ENCODE assay signal across 11 mouse cellular contexts in the genomic region with DNA sequence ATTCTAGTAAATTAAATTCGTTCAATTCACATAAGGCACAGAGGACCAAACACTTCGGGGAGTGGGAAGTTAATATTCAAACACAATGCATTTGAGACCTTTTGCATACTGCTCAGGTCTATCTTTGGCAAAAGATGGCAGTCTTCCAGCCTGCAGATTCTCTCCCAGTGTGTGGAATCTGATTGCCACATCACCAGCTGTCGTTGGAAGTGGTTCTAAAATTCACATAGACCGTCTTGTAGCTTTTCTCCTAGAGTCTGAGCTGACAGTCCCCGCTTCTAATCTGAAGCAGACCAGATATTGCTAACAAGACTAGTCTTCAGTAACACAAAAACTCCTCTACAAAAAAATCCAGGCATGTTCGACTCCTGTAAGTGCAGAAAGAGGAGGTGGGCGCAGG.
DNase-seq lines count a peak whose midpoint lies in the region; ATAC-seq lines count a peak whose summit lies in the region.
"Had no signal": no experiment of that assay in that cellular context is flagged by ENCODE, and none has a peak within 500 bp of the region (broad histone marks: within the 10 kb centered on the region; RNA-seq: fewer than 3 reads in every experiment).

No protein-coding gene starts in this region.

- no peak for ATAC-seq in midbrain, embryonic 14.5 days (ENCODE audit: low FRiP score, low TSS enrichment)
- no peak for ATAC-seq in midbrain, embryonic 11.5 days (ENCODE audit: low FRiP score)
- ATAC-seq in forebrain, embryonic 15.5 days (replicated peaks) = peak; percentile 56
- no peak for ATAC-seq in kidney, embryonic 14.5 days (ENCODE audit: low FRiP score, low TSS enrichment)

- no peaks in the 10 kb centered on the region for H3K36me3 ChIP-seq in midbrain, embryonic 14.5 days (ENCODE audit: control insufficient read depth, insufficient read depth, low read length)
- no peaks in the 10 kb centered on the region for H3K36me3 ChIP-seq in midbrain, embryonic 11.5 days (ENCODE audit: control insufficient read depth, insufficient read depth, low read length)
- no peaks in the 10 kb centered on the region for H3K36me3 ChIP-seq in forebrain, embryonic 15.5 days
- no peaks in the 10 kb centered on the region for H3K36me3 ChIP-seq in kidney, embryonic 14.5 days (ENCODE audit: control insufficient read depth, insufficient read depth, low read length)
- H3K36me3 ChIP-seq: G1E; liver, embryonic 13.5 days had no signal

- H3K9me3 ChIP-seq in midbrain, embryonic 14.5 days (ENCODE audit: control insufficient read depth, low read length) = peaks cover 5% of the 10 kb centered on the region; the same call in 1 of the 2 replicates
- no peaks in the 10 kb centered on the region; the same call in 1 of the 2 replicates for H3K9me3 ChIP-seq in midbrain, embryonic 11.5 days (ENCODE audit: control insufficient read depth, low read length)
- no peaks in the 10 kb centered on the region for H3K9me3 ChIP-seq in forebrain, embryonic 15.5 days
- no peaks in the 10 kb centered on the region for H3K9me3 ChIP-seq in kidney, embryonic 14.5 days (ENCODE audit: control insufficient read depth, low read length)
- H3K9me3 ChIP-seq: liver, embryonic 13.5 days had no signal

- H3K9ac ChIP-seq in midbrain, embryonic 14.5 days (replicated peaks; ENCODE audit: low read length) = no peak overlapping the region
- H3K9ac ChIP-seq in midbrain, embryonic 11.5 days (ENCODE audit: low read length) = no peak overlapping the region
- H3K9ac ChIP-seq in forebrain, embryonic 15.5 days (replicated peaks) = no peak overlapping the region
- no peak overlapping the region for H3K9ac ChIP-seq in kidney, embryonic 14.5 days (ENCODE audit: low read depth, low read length)
- H3K9ac ChIP-seq: liver, embryonic 13.5 days had no signal

- no peak overlapping the region for H3K4me2 ChIP-seq in midbrain, embryonic 14.5 days (ENCODE audit: low read length)
- no peak overlapping the region for H3K4me2 ChIP-seq in midbrain, embryonic 11.5 days
- H3K4me2 ChIP-seq in forebrain, embryonic 15.5 days (replicated peaks) = no peak overlapping the region
- no peak overlapping the region for H3K4me2 ChIP-seq in kidney, embryonic 14.5 days (replicated peaks; ENCODE audit: low read depth, low read length)
- H3K4me2 ChIP-seq: liver, embryonic 13.5 days had no signal

- peak; percentile 48 for DNase-seq in midbrain, embryonic 14.5 days
- DNase-seq in midbrain, embryonic 11.5 days (ENCODE audit: low spot score, missing footprints) = no peak
- DNase-seq in left cerebral cortex, adult 9 months (ENCODE audit: low spot score in 2 of 2) = peak; percentile 25 to 81
- peak; percentile 80 to 86 for DNase-seq in right cerebral cortex, postnatal 10 days (ENCODE audit: low spot score in 2 of 2)
- DNase-seq in adrenal gland, adult 2 months = no peak
- no peak for DNase-seq in kidney, adult 9 months
- DNase-seq: liver, embryonic 13.5 days; thymus, postnatal 14 days had no signal

- H3K27me3 ChIP-seq in midbrain, embryonic 14.5 days (ENCODE audit: control insufficient read depth, insufficient read depth, low read length) = peaks cover 26% of the 10 kb centered on the region
- peaks cover 15% of the 10 kb centered on the region; the same call in 1 of the 2 replicates for H3K27me3 ChIP-seq in midbrain, embryonic 11.5 days (ENCODE audit: control insufficient read depth, insufficient read depth, low read length)
- no peaks in the 10 kb centered on the region for H3K27me3 ChIP-seq in forebrain, embryonic 15.5 days
- H3K27me3 ChIP-seq in kidney, embryonic 14.5 days (ENCODE audit: control insufficient read depth, insufficient read depth, low read length) = no peaks in the 10 kb centered on the region
- H3K27me3 ChIP-seq: liver, embryonic 13.5 days had no signal

- WGBS in midbrain, embryonic 14.5 days = 75% methylated on average over 7 of the region's 7 CpGs
- 92% methylated on average over 7 of the region's 7 CpGs for WGBS in midbrain, embryonic 11.5 days
- 45% methylated on average over 7 of the region's 7 CpGs for WGBS in forebrain, embryonic 15.5 days
- WGBS in kidney, embryonic 14.5 days = 87% methylated on average over 7 of the region's 7 CpGs

- H3K4me3 ChIP-seq in midbrain, embryonic 14.5 days (replicated peaks; ENCODE audit: low read depth, low read length) = no peak overlapping the region
- H3K4me3 ChIP-seq in midbrain, embryonic 11.5 days (ENCODE audit: low read depth, low read length) = no peak overlapping the region
- no peak overlapping the region for H3K4me3 ChIP-seq in forebrain, embryonic 15.5 days
- no peak overlapping the region for H3K4me3 ChIP-seq in kidney, embryonic 14.5 days (ENCODE audit: low read length)
- H3K4me3 ChIP-seq: liver, embryonic 13.5 days had no signal

- H3K4me1 ChIP-seq in midbrain, embryonic 14.5 days (ENCODE audit: control insufficient read depth, insufficient read depth, low read length) = peaks cover 30% of the 10 kb centered on the region
- peaks cover 4% of the 10 kb centered on the region for H3K4me1 ChIP-seq in midbrain, embryonic 11.5 days (ENCODE audit: control insufficient read depth, insufficient read depth, low read length)
- peaks cover 56% of the 10 kb centered on the region for H3K4me1 ChIP-seq in forebrain, embryonic 15.5 days
- H3K4me1 ChIP-seq in kidney, embryonic 14.5 days (ENCODE audit: control insufficient read depth, insufficient read depth, low read length) = no peaks in the 10 kb centered on the region
- H3K4me1 ChIP-seq: liver, embryonic 13.5 days had no signal

- H3K27ac ChIP-seq in midbrain, embryonic 14.5 days (replicated peaks; ENCODE audit: low read depth, low read length) = peak overlapping the region; percentile 37; the same call in 1 of the 2 replicates
- H3K27ac ChIP-seq in midbrain, embryonic 11.5 days (ENCODE audit: low read depth, low read length) = no peak overlapping the region
- H3K27ac ChIP-seq in forebrain, embryonic 15.5 days (replicated peaks) = peak overlapping the region; percentile 86
- H3K27ac ChIP-seq in kidney, embryonic 14.5 days (ENCODE audit: low read depth, low read length) = no peak overlapping the region
- H3K27ac ChIP-seq: liver, embryonic 13.5 days had no signal

Comparison
In these comparisons a context has a peak if more than half of its experiments do, and no peak if none do; other contexts are left out.
1. DNase-seq: peak in midbrain, embryonic 14.5 days (single experiment), left cerebral cortex, adult 9 months (2 of 2) and right cerebral cortex, postnatal 10 days (2 of 2); none in midbrain, embryonic 11.5 days (single experiment), adrenal gland, adult 2 months (single experiment) and kidney, adult 9 months (single experiment).
2. H3K27ac ChIP-seq: peak in midbrain, embryonic 14.5 days (single experiment) and forebrain, embryonic 15.5 days (single experiment); none in midbrain, embryonic 11.5 days (single experiment) and kidney, embryonic 14.5 days (single experiment).